Mouse (Mus musculus): ENCODE results near the gene Il1r1. TPM values are rescaled to one million over a fixed set of nuclear protein-coding genes. Genes with fewer than 3 reads are reported as not detected.

Gene Il1r1
- 5.0 and 5.4 TPM in 2 replicates for polyA plus RNA-seq (2015; fragmentation: Nextera tagmentation; extraction: Ambion mirVana)

- 27% methylated on average over 12 of the region's 12 CpGs for WGBS
- Histone ChIP-seq H3K27ac (ENCODE audit: low read length) (peak within 1 kb of the TSS; percentile 57), H3K4me3 (ENCODE audit: low read length) (peak within 1 kb of the TSS; percentile 27), H3K4me1 (ENCODE audit: control insufficient read depth, insufficient read depth, low read length) (peaks cover 5% of the 10 kb centered on the region; the same call in 1 of the 2 replicates), H3K36me3 (ENCODE audit: control insufficient read depth, insufficient read depth, low read length) (no peaks in the 10 kb centered on the region), H3K4me2 (ENCODE audit: low read depth, low read length) (peak within 1 kb of the TSS; percentile 35), H3K9me3 (ENCODE audit: control insufficient read depth, low read length) (no peaks in the 10 kb centered on the region), H3K9ac (ENCODE audit: low read depth, low read length) (peak within 1 kb of the TSS; percentile 39; the same call in 1 of the 2 replicates), H3K27me3 (replicated peaks; ENCODE audit: control insufficient read depth, insufficient read depth, low read length) (no peaks in the 10 kb centered on the region)
- peak; percentile 82 for ATAC-seq
Observed at GRCm38 (mm10) chr1:40224539-40225284, at the start of gene Il1r1. Gene Il1r1, plus strand, starts transcription at chr1:40225080.

- ATAC-seq, result no peak
- 78% methylated on average over 5 of the region's 5 CpGs for WGBS
Observed at GRCm38 (mm10) chr1:40175123-40175522, 49.8 kb upstream of the Il1r1 start.

GRCm38 (mm10) chr1:40175797-40176196 lies 49.1 kb upstream of the Il1r1 start:
- no peak for ATAC-seq
- Histone ChIP-seq H3K9me3 (ENCODE audit: control insufficient read depth, low read length) (no peaks in the 10 kb centered on the region), H3K36me3 (ENCODE audit: control insufficient read depth, insufficient read depth, low read length) (no peaks in the 10 kb centered on the region), H3K4me3 (ENCODE audit: low read length) (no peak overlapping the region), H3K4me2 (ENCODE audit: low read depth, low read length) (no peak overlapping the region), H3K27ac (ENCODE audit: low read length) (no peak overlapping the region), H3K27me3 (replicated peaks; ENCODE audit: control insufficient read depth, insufficient read depth, low read length) (no peaks in the 10 kb centered on the region), H3K4me1 (ENCODE audit: control insufficient read depth, insufficient read depth, low read length) (no peaks in the 10 kb centered on the region), H3K9ac (ENCODE audit: low read depth, low read length) (no peak overlapping the region)
- 91% methylated on average over 1 of the region's 1 CpGs for WGBS

More at GRCm38 (mm10) chr1:40175123-40175522, 49.8 kb upstream of the Il1r1 start:
- H3K27ac ChIP-seq (ENCODE audit: low read length), result no peak overlapping the region
- no peaks in the 10 kb centered on the region for H3K36me3 ChIP-seq (ENCODE audit: control insufficient read depth, insufficient read depth, low read length)
- H3K27me3 ChIP-seq (replicated peaks; ENCODE audit: control insufficient read depth, insufficient read depth, low read length), result no peaks in the 10 kb centered on the region
- H3K9me3 ChIP-seq (ENCODE audit: control insufficient read depth, low read length), result no peaks in the 10 kb centered on the region
- H3K4me1 ChIP-seq (ENCODE audit: control insufficient read depth, insufficient read depth, low read length), result no peaks in the 10 kb centered on the region
- H3K4me3 ChIP-seq (ENCODE audit: low read length), result no peak overlapping the region
- no peak overlapping the region for H3K9ac ChIP-seq (ENCODE audit: low read depth, low read length)
- no peak overlapping the region for H3K4me2 ChIP-seq (ENCODE audit: low read depth, low read length)

- Histone ChIP-seq H3K4me2 (ENCODE audit: low read depth, low read length) (no peak overlapping the region), H3K9me3 (ENCODE audit: control insufficient read depth, low read length) (no peaks in the 10 kb centered on the region), H3K9ac (ENCODE audit: low read depth, low read length) (no peak overlapping the region), H3K27me3 (replicated peaks; ENCODE audit: control insufficient read depth, insufficient read depth, low read length) (no peaks in the 10 kb centered on the region), H3K4me3 (ENCODE audit: low read length) (no peak overlapping the region), H3K27ac (ENCODE audit: low read length) (no peak overlapping the region), H3K36me3 (ENCODE audit: control insufficient read depth, insufficient read depth, low read length) (no peaks in the 10 kb centered on the region), H3K4me1 (ENCODE audit: control insufficient read depth, insufficient read depth, low read length) (no peaks in the 10 kb centered on the region)
- WGBS, result 49% methylated on average over 4 of the region's 4 CpGs
- ATAC-seq, result no peak
Observed at GRCm38 (mm10) chr1:40179031-40179430, 45.8 kb upstream of the Il1r1 start.

- H3K4me1 ChIP-seq (ENCODE audit: control insufficient read depth, insufficient read depth, low read length), result no peaks in the 10 kb centered on the region
- no peak overlapping the region for H3K4me2 ChIP-seq (ENCODE audit: low read depth, low read length)
- no peaks in the 10 kb centered on the region for H3K36me3 ChIP-seq (ENCODE audit: control insufficient read depth, insufficient read depth, low read length)
- H3K27me3 ChIP-seq (replicated peaks; ENCODE audit: control insufficient read depth, insufficient read depth, low read length), result no peaks in the 10 kb centered on the region
- H3K9me3 ChIP-seq (ENCODE audit: control insufficient read depth, low read length), result no peaks in the 10 kb centered on the region
- WGBS, result 77% methylated on average over 1 of the region's 1 CpGs
- no peak overlapping the region for H3K27ac ChIP-seq (ENCODE audit: low read length)
- no peak for ATAC-seq
- no peak overlapping the region for H3K4me3 ChIP-seq (ENCODE audit: low read length)
- no peak overlapping the region for H3K9ac ChIP-seq (ENCODE audit: low read depth, low read length)
Observed at GRCm38 (mm10) chr1:40179493-40179892, 45.4 kb upstream of the Il1r1 start.

- Histone ChIP-seq H3K4me3 (ENCODE audit: low read length) (no peak overlapping the region), H3K4me1 (ENCODE audit: control insufficient read depth, insufficient read depth, low read length) (no peaks in the 10 kb centered on the region), H3K27ac (ENCODE audit: low read length) (no peak overlapping the region), H3K36me3 (ENCODE audit: control insufficient read depth, insufficient read depth, low read length) (no peaks in the 10 kb centered on the region), H3K27me3 (replicated peaks; ENCODE audit: control insufficient read depth, insufficient read depth, low read length) (no peaks in the 10 kb centered on the region), H3K9ac (ENCODE audit: low read depth, low read length) (no peak overlapping the region), H3K9me3 (ENCODE audit: control insufficient read depth, low read length) (no peaks in the 10 kb centered on the region), H3K4me2 (ENCODE audit: low read depth, low read length) (no peak overlapping the region)
- ATAC-seq, result no peak
- WGBS, result 71% methylated on average over 2 of the region's 2 CpGs
Observed at GRCm38 (mm10) chr1:40180861-40181260, 44.0 kb upstream of the Il1r1 start.

GRCm38 (mm10) chr1:40181716-40182115 lies 43.2 kb upstream of the Il1r1 start:
- ATAC-seq, result no peak
- H3K27me3 ChIP-seq (replicated peaks; ENCODE audit: control insufficient read depth, insufficient read depth, low read length), result no peaks in the 10 kb centered on the region
- no peak overlapping the region for H3K27ac ChIP-seq (ENCODE audit: low read length)
- no peaks in the 10 kb centered on the region for H3K36me3 ChIP-seq (ENCODE audit: control insufficient read depth, insufficient read depth, low read length)
- no peaks in the 10 kb centered on the region for H3K4me1 ChIP-seq (ENCODE audit: control insufficient read depth, insufficient read depth, low read length)
- H3K4me2 ChIP-seq (ENCODE audit: low read depth, low read length), result no peak overlapping the region
- no peak overlapping the region for H3K4me3 ChIP-seq (ENCODE audit: low read length)
- no peaks in the 10 kb centered on the region for H3K9me3 ChIP-seq (ENCODE audit: control insufficient read depth, low read length)
- WGBS, result 60% methylated on average over 3 of the region's 3 CpGs
- no peak overlapping the region for H3K9ac ChIP-seq (ENCODE audit: low read depth, low read length)

- Histone ChIP-seq H3K4me1 (ENCODE audit: control insufficient read depth, insufficient read depth, low read length) (no peaks in the 10 kb centered on the region), H3K9ac (ENCODE audit: low read depth, low read length) (no peak overlapping the region), H3K36me3 (ENCODE audit: control insufficient read depth, insufficient read depth, low read length) (no peaks in the 10 kb centered on the region), H3K27ac (ENCODE audit: low read length) (no peak overlapping the region), H3K4me3 (ENCODE audit: low read length) (no peak overlapping the region), H3K9me3 (ENCODE audit: control insufficient read depth, low read length) (no peaks in the 10 kb centered on the region), H3K27me3 (replicated peaks; ENCODE audit: control insufficient read depth, insufficient read depth, low read length) (no peaks in the 10 kb centered on the region), H3K4me2 (ENCODE audit: low read depth, low read length) (no peak overlapping the region)
- ATAC-seq, result no peak
Observed at GRCm38 (mm10) chr1:40183410-40183809, 41.5 kb upstream of the Il1r1 start.

GRCm38 (mm10) chr1:40187961-40188360 lies 36.9 kb upstream of the Il1r1 start:
- Histone ChIP-seq H3K27ac (ENCODE audit: low read length) (no peak overlapping the region), H3K4me2 (ENCODE audit: low read depth, low read length) (no peak overlapping the region), H3K9ac (ENCODE audit: low read depth, low read length) (no peak overlapping the region), H3K4me1 (ENCODE audit: control insufficient read depth, insufficient read depth, low read length) (no peaks in the 10 kb centered on the region), H3K27me3 (replicated peaks; ENCODE audit: control insufficient read depth, insufficient read depth, low read length) (no peaks in the 10 kb centered on the region), H3K9me3 (ENCODE audit: control insufficient read depth, low read length) (no peaks in the 10 kb centered on the region), H3K4me3 (ENCODE audit: low read length) (no peak overlapping the region), H3K36me3 (ENCODE audit: control insufficient read depth, insufficient read depth, low read length) (no peaks in the 10 kb centered on the region)
- ATAC-seq, result no peak
- WGBS, result 66% methylated on average over 1 of the region's 1 CpGs

GRCm38 (mm10) chr1:40190025-40190424 lies 34.9 kb upstream of the Il1r1 start:
- H3K9me3 ChIP-seq (ENCODE audit: control insufficient read depth, low read length), result no peaks in the 10 kb centered on the region
- H3K27me3 ChIP-seq (replicated peaks; ENCODE audit: control insufficient read depth, insufficient read depth, low read length), result no peaks in the 10 kb centered on the region
- ATAC-seq, result no peak
- WGBS, result 73% methylated on average over 5 of the region's 5 CpGs
- no peaks in the 10 kb centered on the region for H3K4me1 ChIP-seq (ENCODE audit: control insufficient read depth, insufficient read depth, low read length)
- no peak overlapping the region for H3K4me2 ChIP-seq (ENCODE audit: low read depth, low read length)
- no peak overlapping the region for H3K4me3 ChIP-seq (ENCODE audit: low read length)
- no peaks in the 10 kb centered on the region for H3K36me3 ChIP-seq (ENCODE audit: control insufficient read depth, insufficient read depth, low read length)
- no peak overlapping the region for H3K27ac ChIP-seq (ENCODE audit: low read length)
- no peak overlapping the region for H3K9ac ChIP-seq (ENCODE audit: low read depth, low read length)
